Mouse (Mus musculus) midbrain, embryonic 16.5 days (tissue): ENCODE results near the gene Cd109. TPM values are rescaled to one million over a fixed set of nuclear protein-coding genes. Genes with fewer than 3 reads are reported as not detected.
A peak's percentile ranks its signal among the peaks of the same experiment; 100 is the strongest.

ENCODE experiments used
- ATAC-seq: fragments of 200-750 bp; cut with Nextera tagmentation; 2 replicates; pipeline ENCODE4 v1.8.0; 2017; ENCODE audit warnings: moderate TSS enrichment
- H3K27ac ChIP-seq: fragments of 300-500 bp; sonication (generic); 2 replicates; pipeline ENCODE4 v1.5.1; 2014; ENCODE audit warnings: mild to moderate bottlenecking, low read length, mixed read lengths
- H3K27me3 ChIP-seq: fragments of 300-500 bp; sonication (generic); 2 replicates; pipeline ENCODE4 v1.6.1; 2014; ENCODE audit warnings: low read depth, low read length, mixed read lengths; ENCODE audit not compliant: control insufficient read depth, insufficient read depth
- H3K36me3 ChIP-seq: fragments of 300-500 bp; sonication (generic); 2 replicates; pipeline ENCODE4 v1.6.1; 2014; ENCODE audit warnings: mild to moderate bottlenecking, low read length, moderate library complexity, mixed read lengths; ENCODE audit not compliant: control insufficient read depth, insufficient read depth
- H3K4me1 ChIP-seq: fragments of 300-500 bp; sonication (generic); 2 replicates; pipeline ENCODE4 v1.6.1; 2014; ENCODE audit warnings: mild to moderate bottlenecking, low read length, mixed read lengths; ENCODE audit not compliant: control insufficient read depth, insufficient read depth
- H3K4me2 ChIP-seq: fragments of 300-500 bp; sonication (generic); 2 replicates; pipeline ENCODE4 v1.6.1; 2014; ENCODE audit warnings: mild to moderate bottlenecking, low read length, mixed read lengths
- H3K4me3 ChIP-seq: fragments of 300-500 bp; sonication (generic); 2 replicates; pipeline ENCODE4 v1.5.1; 2014; ENCODE audit warnings: low read depth, mild to moderate bottlenecking, low read length, moderate library complexity, mixed read lengths
- H3K9ac ChIP-seq: fragments of 300-500 bp; sonication (generic); 2 replicates; pipeline ENCODE4 v1.6.1; 2014; ENCODE audit warnings: low read depth, low read length, mixed read lengths
- H3K9me3 ChIP-seq: fragments of 300-500 bp; sonication (generic); replicated peaks from 2 replicates; pipeline ENCODE4 v1.6.1; 2014; ENCODE audit warnings: mild to moderate bottlenecking, low read length, mixed read lengths; ENCODE audit not compliant: control insufficient read depth, poor library complexity, severe bottlenecking
- WGBS: fragments of 180-500 bp; shearing (Covaris S2); extraction: QIAGEN DNeasy Blood & Tissue Kit; methylation state at CpG from one replicate; pipeline ENCODE4 v1.1.7; 2014; 5-methylcytosine and 5-hydroxymethylcytosine counted together
- polyA plus RNA-seq: library from polyadenylated mRNA; unstranded; fragments of >200 nt; fragmentation: Nextera tagmentation; extraction: Ambion mirVana; gene quantifications from 2 replicates; pipeline ENCODE4 v1.2.1, GENCODE M21; 2015

Cd109 gene
- polyA plus RNA-seq, 1 experiment from 2014 or later: 1.0 TPM

DNA sequence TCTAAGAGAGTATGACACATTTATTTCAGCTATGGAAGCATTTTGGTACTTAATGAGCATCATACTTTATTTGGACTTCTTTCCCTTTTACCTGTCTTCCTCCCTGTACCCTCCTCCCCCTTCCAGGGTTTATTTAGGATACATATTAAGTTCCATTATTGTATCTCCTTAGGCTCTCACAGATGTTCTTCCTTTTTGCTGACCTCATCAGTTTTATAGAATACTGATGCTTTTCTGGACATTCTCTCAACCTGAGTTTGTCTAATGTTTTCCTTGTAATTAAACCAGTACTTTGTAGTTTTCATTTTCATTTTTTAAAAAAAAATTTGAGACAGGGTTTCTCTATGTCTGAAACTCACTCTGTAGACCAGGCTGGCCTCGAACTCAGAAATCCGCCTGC, 24.9 kb upstream of the Cd109 start:
- Histone ChIP-seq H3K27ac (no peak overlapping the region), H3K9ac (no peak overlapping the region), H3K36me3 (no peaks in the 10 kb centered on the region), H3K9me3 (no peaks in the 10 kb centered on the region), H3K4me2 (no peak overlapping the region), H3K4me3 (no peak overlapping the region), H3K27me3 (no peaks in the 10 kb centered on the region), H3K4me1 (peaks cover 8% of the 10 kb centered on the region)
- 97% methylated on average over 2 of the region's 2 CpGs for WGBS
- ATAC-seq: no peak

DNA sequence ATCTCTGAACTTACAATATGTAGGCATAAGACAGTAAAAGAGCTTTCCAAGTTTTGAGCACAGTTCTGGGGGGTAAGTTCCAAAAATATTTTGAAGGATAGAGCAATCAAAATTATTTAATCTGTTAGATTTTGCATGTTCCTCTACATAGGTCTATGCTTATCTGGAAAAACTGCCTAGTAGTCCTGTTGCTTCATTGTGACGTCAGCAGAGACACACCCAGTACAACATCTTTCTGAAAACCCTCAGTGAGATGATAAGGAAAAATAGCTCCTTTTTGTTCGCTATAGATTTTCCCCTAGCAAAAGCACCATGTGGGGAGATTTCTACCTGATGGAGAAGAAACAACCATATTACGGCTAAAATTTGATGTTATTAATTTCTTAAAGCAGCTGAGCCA, 20.1 kb upstream of the Cd109 start:
- Histone ChIP-seq H3K4me2 (no peak overlapping the region), H3K36me3 (no peaks in the 10 kb centered on the region), H3K4me1 (no peaks in the 10 kb centered on the region), H3K9me3 (no peaks in the 10 kb centered on the region), H3K4me3 (no peak overlapping the region), H3K27me3 (no peaks in the 10 kb centered on the region), H3K27ac (no peak overlapping the region), H3K9ac (no peak overlapping the region)
- ATAC-seq: no peak
- 88% methylated on average over 3 of the region's 3 CpGs for WGBS

DNA sequence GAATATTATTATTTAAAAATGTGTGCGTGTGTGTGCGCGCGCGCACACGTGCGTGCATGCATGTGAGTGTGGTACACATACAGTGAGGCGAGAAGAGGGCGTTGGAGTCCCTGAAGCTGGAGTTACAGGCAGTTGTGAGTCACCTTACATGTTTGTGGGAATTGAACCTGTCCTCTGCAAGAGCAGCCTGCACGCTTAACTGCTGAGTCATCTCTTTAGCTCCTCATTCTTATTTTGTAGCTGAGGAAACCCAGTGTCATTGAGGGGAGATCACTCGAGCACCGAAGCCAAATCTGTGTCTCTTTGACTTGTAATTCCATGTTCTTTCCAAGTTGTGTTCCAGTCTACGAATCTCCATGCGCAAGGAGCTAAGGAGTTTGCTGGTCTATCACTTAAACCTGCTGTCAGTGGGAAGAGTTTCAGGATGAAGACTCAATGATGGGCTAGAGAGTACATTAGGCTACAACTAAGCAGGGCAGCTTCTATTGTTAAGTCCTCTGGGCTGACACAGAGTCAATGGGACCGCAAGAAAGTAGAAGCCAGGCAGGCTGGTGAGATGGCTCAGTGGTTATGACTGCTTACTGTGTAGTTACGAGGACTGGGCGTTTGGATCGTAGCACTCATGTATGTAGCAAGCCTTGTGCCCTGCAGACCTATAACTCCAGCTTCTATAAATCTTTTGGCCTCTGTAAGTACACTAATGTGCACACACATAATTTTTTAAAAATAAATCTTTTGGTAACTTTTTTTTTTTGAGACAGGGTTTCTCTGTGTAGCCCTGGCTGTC, 19.4 kb upstream of the Cd109 start:
- no peak for ATAC-seq
- no peaks in the 10 kb centered on the region for H3K36me3 ChIP-seq
- no peak overlapping the region for H3K4me3 ChIP-seq
- WGBS: 94% methylated on average over 18 of the region's 18 CpGs
- H3K9me3 ChIP-seq: no peaks in the 10 kb centered on the region
- no peak overlapping the region for H3K4me2 ChIP-seq
- H3K27ac ChIP-seq: no peak overlapping the region
- H3K27me3 ChIP-seq: no peaks in the 10 kb centered on the region
- H3K4me1 ChIP-seq: no peaks in the 10 kb centered on the region
- no peak overlapping the region for H3K9ac ChIP-seq

DNA sequence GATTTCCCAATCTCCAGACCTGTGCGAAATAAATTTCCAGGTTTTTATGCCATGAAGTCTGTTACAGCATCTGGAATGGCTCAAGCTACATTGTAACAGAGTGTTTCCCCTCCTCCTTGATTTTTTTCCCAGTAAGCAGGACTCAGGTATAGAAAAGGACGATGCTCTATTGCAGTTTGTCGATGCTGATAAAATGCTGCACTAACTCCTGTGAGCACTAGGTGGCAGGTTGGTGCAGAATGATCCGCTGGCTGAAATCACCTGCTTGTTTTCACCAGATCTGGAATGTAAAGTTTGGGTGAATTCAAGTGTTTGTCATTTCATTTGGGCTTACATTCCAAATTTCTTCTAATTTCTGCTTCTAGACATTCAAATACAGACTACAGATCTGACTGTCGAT, 18.5 kb upstream of the Cd109 start:
- WGBS: 8% methylated on average over 5 of the region's 5 CpGs
- Histone ChIP-seq H3K4me3 (no peak overlapping the region), H3K27ac (no peak overlapping the region), H3K4me1 (no peaks in the 10 kb centered on the region), H3K9me3 (no peaks in the 10 kb centered on the region), H3K9ac (no peak overlapping the region), H3K36me3 (no peaks in the 10 kb centered on the region), H3K27me3 (no peaks in the 10 kb centered on the region), H3K4me2 (no peak overlapping the region)
- 0 out of 2 replicates have a peak, but pooled peaks have one; percentile 28 for ATAC-seq

DNA sequence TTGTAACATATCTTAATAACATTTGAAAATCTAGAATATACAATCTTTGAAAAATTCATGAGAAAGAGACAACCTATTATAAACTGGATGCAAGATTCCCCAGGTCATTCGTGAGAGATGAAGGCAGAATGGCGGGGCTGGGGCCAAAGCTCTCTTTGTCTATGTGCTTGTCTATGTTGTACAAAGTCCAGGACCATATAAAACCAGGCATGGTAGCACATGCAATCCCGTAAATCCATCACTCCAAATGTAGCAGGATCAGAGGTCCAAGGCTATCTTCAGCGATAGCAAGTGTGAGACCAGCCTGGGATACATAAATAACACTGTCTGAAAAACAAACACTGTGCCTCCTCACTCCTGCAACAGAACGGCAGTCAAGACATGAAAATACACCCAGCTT, 15.4 kb upstream of the Cd109 start:
- no peak for ATAC-seq
- Histone ChIP-seq H3K27me3 (no peaks in the 10 kb centered on the region), H3K4me1 (no peaks in the 10 kb centered on the region), H3K9ac (no peak overlapping the region), H3K4me2 (no peak overlapping the region), H3K9me3 (no peaks in the 10 kb centered on the region), H3K27ac (no peak overlapping the region), H3K4me3 (no peak overlapping the region), H3K36me3 (no peaks in the 10 kb centered on the region)
- 86% methylated on average over 5 of the region's 5 CpGs for WGBS

DNA sequence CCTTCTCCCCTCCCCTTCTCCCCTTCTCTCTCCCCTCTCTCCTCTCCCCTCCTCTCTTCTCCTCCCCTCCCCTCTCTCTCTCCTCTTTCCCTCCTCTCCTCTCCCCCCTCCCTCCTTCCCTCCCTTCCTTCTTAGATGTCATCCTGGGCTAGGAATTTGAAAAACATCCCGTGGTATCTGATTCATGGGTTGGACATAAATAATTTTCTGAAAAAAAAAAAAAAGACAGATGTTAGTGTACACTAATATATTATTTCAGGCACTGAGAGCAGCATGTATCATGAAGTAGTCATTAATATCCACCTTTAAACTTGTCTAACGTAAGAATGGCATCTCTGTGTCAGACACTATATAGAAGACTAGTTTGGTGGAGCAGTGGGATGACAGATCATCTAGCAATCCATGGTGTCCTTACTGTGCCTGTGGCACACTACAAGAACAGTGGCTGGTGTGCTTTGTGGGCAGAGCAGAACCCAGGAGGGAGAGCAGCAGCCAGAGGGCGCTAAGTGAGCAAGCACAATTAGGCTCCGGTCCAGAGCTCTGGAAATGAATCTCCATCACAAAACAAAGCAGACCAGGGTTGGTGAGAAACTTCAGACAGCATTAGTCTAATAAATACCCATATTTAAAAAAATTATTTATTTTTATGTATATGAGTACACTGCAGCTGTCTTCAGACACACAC, 14.2 kb upstream of the Cd109 start:
- Histone ChIP-seq H3K9me3 (no peaks in the 10 kb centered on the region), H3K4me2 (no peak overlapping the region), H3K36me3 (no peaks in the 10 kb centered on the region), H3K4me3 (no peak overlapping the region), H3K9ac (no peak overlapping the region), H3K27ac (no peak overlapping the region), H3K4me1 (no peaks in the 10 kb centered on the region), H3K27me3 (no peaks in the 10 kb centered on the region)
- ATAC-seq: no peak
- WGBS: 48% methylated on average over 4 of the region's 4 CpGs

DNA sequence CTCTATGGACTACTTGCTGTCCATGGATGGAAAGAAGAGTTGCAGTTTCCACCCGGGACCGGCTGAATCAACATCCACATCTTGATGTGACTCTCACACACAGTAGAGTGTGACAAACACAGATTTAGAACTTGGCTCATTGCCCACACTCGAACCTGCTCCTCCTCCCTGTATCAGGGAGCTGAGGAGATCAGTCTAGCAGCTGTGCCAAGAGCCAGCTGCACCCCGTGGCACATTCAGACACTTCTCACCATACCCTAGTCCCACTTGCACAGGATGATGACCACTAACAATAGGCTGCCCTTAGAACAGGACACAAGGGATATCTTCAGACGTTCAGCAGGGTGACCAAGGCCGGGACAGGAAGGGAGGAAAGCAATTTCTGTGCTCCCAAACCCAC, 1.1 kb upstream of the Cd109 start:
- Histone ChIP-seq H3K4me1 (no peaks in the 10 kb centered on the region), H3K9me3 (no peaks in the 10 kb centered on the region), H3K9ac (no peak overlapping the region), H3K4me2 (no peak overlapping the region), H3K4me3 (no peak overlapping the region), H3K27ac (no peak overlapping the region), H3K36me3 (no peaks in the 10 kb centered on the region), H3K27me3 (no peaks in the 10 kb centered on the region)
- ATAC-seq: peak; percentile 23; the same call in 1 of the 2 replicates
- 54% methylated on average over 6 of the region's 6 CpGs for WGBS

DNA sequence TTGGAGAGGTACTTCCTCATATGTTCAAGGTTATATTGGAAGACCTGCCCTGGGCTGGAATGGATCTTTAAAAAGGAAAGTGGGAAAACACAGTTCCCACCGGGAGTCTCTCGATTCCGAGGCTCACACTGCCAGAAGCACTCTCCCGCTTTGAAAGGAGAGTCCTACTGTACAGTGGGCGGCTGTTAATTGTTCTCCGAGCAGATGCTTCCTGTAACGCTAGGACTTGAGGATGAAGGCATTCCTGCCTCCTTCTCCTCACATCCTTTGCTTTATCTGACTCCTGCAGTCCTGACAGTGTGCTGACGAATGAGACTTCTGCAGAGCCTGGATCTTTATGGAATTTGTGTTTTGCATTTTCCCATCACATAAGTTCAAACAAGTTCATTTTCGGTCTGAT, 3.9 kb downstream of the Cd109 start:
- no peaks in the 10 kb centered on the region for H3K9me3 ChIP-seq
- H3K4me3 ChIP-seq: no peak overlapping the region
- no peak for ATAC-seq
- H3K9ac ChIP-seq: no peak overlapping the region
- H3K27ac ChIP-seq: no peak overlapping the region
- 86% methylated on average over 9 of the region's 9 CpGs for WGBS
- no peaks in the 10 kb centered on the region for H3K27me3 ChIP-seq
- H3K4me2 ChIP-seq: no peak overlapping the region
- no peaks in the 10 kb centered on the region for H3K36me3 ChIP-seq
- no peaks in the 10 kb centered on the region for H3K4me1 ChIP-seq

DNA sequence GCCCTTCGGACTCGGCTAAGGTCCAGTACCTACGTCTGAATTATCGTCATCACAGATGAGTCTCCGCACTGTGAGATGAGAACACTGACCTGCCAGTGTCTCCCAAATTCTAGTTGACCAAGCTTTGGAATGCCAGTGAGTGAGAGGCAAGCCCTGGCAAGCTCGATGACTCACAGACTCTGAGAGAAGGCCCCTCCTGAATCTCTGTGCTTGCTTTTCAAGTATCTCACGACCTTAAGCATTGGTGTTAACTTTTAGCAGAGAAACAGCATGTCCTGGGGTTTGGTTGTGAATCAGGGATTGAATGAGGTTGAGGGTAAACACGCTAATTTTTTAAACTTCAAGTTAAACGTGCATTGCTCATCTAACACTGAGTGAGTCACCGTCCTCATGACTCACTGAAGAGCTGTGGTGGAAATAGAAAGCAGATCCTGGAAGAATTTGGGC, 8.0 kb downstream of the Cd109 start:
- no peaks in the 10 kb centered on the region for H3K27me3 ChIP-seq
- H3K36me3 ChIP-seq: no peaks in the 10 kb centered on the region
- WGBS: 87% methylated on average over 10 of the region's 10 CpGs
- no peak overlapping the region for H3K4me3 ChIP-seq
- H3K9me3 ChIP-seq: no peaks in the 10 kb centered on the region
- no peaks in the 10 kb centered on the region for H3K4me1 ChIP-seq
- no peak overlapping the region for H3K27ac ChIP-seq
- no peak overlapping the region for H3K9ac ChIP-seq
- ATAC-seq: no peak
- no peak overlapping the region for H3K4me2 ChIP-seq
